Comparison of ENCODE assay signal across 9 mouse cellular contexts in genomic region chr2:118972048-118972447, GRCm38 (mm10). TPM values are rescaled to one million over a fixed set of nuclear protein-coding genes. Genes with fewer than 3 reads are reported as not detected.
DNase-seq lines count a peak whose midpoint lies in the region; ATAC-seq and TF ChIP-seq lines count a peak whose summit lies in the region.
"Had no signal": no experiment of that assay in that cellular context is flagged by ENCODE, and none has a peak within 500 bp of the region (broad histone marks: within the 10 kb centered on the region; RNA-seq: fewer than 3 reads in every experiment).

No protein-coding gene starts in this region.

- H3K9me3 ChIP-seq in hindbrain, postnatal 0 days (ENCODE audit: low read length): no peaks in the 10 kb centered on the region
- H3K9me3 ChIP-seq in hindbrain, embryonic 11.5 days (ENCODE audit: control insufficient read depth, low read length): no peaks in the 10 kb centered on the region
- no peaks in the 10 kb centered on the region for H3K9me3 ChIP-seq in midbrain, embryonic 15.5 days
- H3K9me3 ChIP-seq in midbrain, embryonic 13.5 days: no peaks in the 10 kb centered on the region
- H3K9me3 ChIP-seq: intestine, embryonic 15.5 days had no signal

- DNase-seq in cerebellum, adult 9-10 months: peak; percentile 5
- DNase-seq in hindbrain, postnatal 0 days (ENCODE audit: low spot score): no peak
- no peak for DNase-seq in hindbrain, embryonic 11.5 days (ENCODE audit: low spot score)
- DNase-seq in naive thymus-derived CD4-positive, alpha-beta T cell, adult 2 months (ENCODE audit: low read depth): peak; percentile 9
- DNase-seq in left cerebral cortex, postnatal 10 days (ENCODE audit: extremely low spot score in 1 of 2, low spot score in 2 of 2): no peak

- WGBS in hindbrain, postnatal 0 days: 85% methylated on average over 5 of the region's 5 CpGs
- WGBS in hindbrain, embryonic 11.5 days: 83% methylated on average over 5 of the region's 5 CpGs
- WGBS in midbrain, embryonic 15.5 days: 85% methylated on average over 5 of the region's 5 CpGs
- 83% methylated on average over 5 of the region's 5 CpGs for WGBS in midbrain, embryonic 13.5 days

- peaks cover 11% of the 10 kb centered on the region; the same call in 1 of the 2 replicates for H3K4me1 ChIP-seq in hindbrain, postnatal 0 days (ENCODE audit: insufficient read depth, low read length)
- H3K4me1 ChIP-seq in hindbrain, embryonic 11.5 days (replicated peaks; ENCODE audit: control insufficient read depth, insufficient read depth, low read length): no peaks in the 10 kb centered on the region
- peaks cover 15% of the 10 kb centered on the region for H3K4me1 ChIP-seq in midbrain, embryonic 15.5 days
- H3K4me1 ChIP-seq in midbrain, embryonic 13.5 days (replicated peaks): peaks cover 18% of the 10 kb centered on the region

- no peaks in the 10 kb centered on the region for H3K36me3 ChIP-seq in hindbrain, postnatal 0 days (ENCODE audit: insufficient read depth, low read length)
- no peaks in the 10 kb centered on the region for H3K36me3 ChIP-seq in hindbrain, embryonic 11.5 days (ENCODE audit: control insufficient read depth, insufficient read depth, low read length)
- H3K36me3 ChIP-seq in midbrain, embryonic 15.5 days (replicated peaks): no peaks in the 10 kb centered on the region
- H3K36me3 ChIP-seq in midbrain, embryonic 13.5 days: no peaks in the 10 kb centered on the region
- H3K36me3 ChIP-seq: intestine, embryonic 15.5 days had no signal

- no peak overlapping the region for H3K27ac ChIP-seq in hindbrain, postnatal 0 days
- H3K27ac ChIP-seq in hindbrain, embryonic 11.5 days (ENCODE audit: low read depth, low read length): no peak overlapping the region
- no peak overlapping the region for H3K27ac ChIP-seq in midbrain, embryonic 15.5 days
- no peak overlapping the region for H3K27ac ChIP-seq in midbrain, embryonic 13.5 days
- H3K27ac ChIP-seq: intestine, embryonic 15.5 days had no signal

- H3K9ac ChIP-seq in hindbrain, postnatal 0 days (replicated peaks; ENCODE audit: low read length): no peak overlapping the region
- no peak overlapping the region for H3K9ac ChIP-seq in hindbrain, embryonic 11.5 days (ENCODE audit: low read depth, low read length)
- H3K9ac ChIP-seq in midbrain, embryonic 15.5 days: no peak overlapping the region
- H3K9ac ChIP-seq in midbrain, embryonic 13.5 days (replicated peaks): no peak overlapping the region

- no peak for ATAC-seq in cerebellum, adult (ENCODE audit: insufficient number of reproducible peaks, low FRiP score, low TSS enrichment)
- ATAC-seq in hindbrain, postnatal 0 days: no peak
- ATAC-seq in hindbrain, embryonic 11.5 days (ENCODE audit: low FRiP score): no peak
- ATAC-seq in midbrain, embryonic 15.5 days (replicated peaks): no peak
- ATAC-seq in midbrain, embryonic 13.5 days: no peak

- H3K4me2 ChIP-seq in hindbrain, postnatal 0 days (ENCODE audit: low read depth, low read length): 0 out of 2 replicates have a peak overlapping the region, but pooled peaks have one; percentile 74
- H3K4me2 ChIP-seq in hindbrain, embryonic 11.5 days (replicated peaks; ENCODE audit: low read depth, low read length): no peak overlapping the region
- H3K4me2 ChIP-seq in midbrain, embryonic 15.5 days: peak overlapping the region; percentile 93
- no peak overlapping the region for H3K4me2 ChIP-seq in midbrain, embryonic 13.5 days (replicated peaks)

- TF ChIP-seq CTCF in hindbrain, postnatal 0 days (IDR thresholded peaks at IDR 0.05; ENCODE audit: low read depth): no peak

- intact Hi-C loops in left cerebral cortex, postnatal 10 days (cut with DNase I): loop anchor here (5.0 kb wide), 1 partner anchor 70 kb away; the partner anchor contains the start of gene Bahd1

- H3K4me3 ChIP-seq in hindbrain, postnatal 0 days (ENCODE audit: low read length): no peak overlapping the region
- H3K4me3 ChIP-seq in hindbrain, embryonic 11.5 days (ENCODE audit: low read depth, low read length): no peak overlapping the region
- H3K4me3 ChIP-seq in midbrain, embryonic 15.5 days: no peak overlapping the region
- no peak overlapping the region for H3K4me3 ChIP-seq in midbrain, embryonic 13.5 days (replicated peaks)

- H3K27me3 ChIP-seq in hindbrain, postnatal 0 days (ENCODE audit: insufficient read depth, low read length): peaks cover 16% of the 10 kb centered on the region; the same call in 1 of the 2 replicates
- H3K27me3 ChIP-seq in hindbrain, embryonic 11.5 days (ENCODE audit: control insufficient read depth, insufficient read depth, low read length): peaks cover 25% of the 10 kb centered on the region
- H3K27me3 ChIP-seq in midbrain, embryonic 15.5 days (replicated peaks): peaks cover 20% of the 10 kb centered on the region
- peaks cover 45% of the 10 kb centered on the region for H3K27me3 ChIP-seq in midbrain, embryonic 13.5 days

RNA-seq across cellular contexts. Expression of gene Chst14, which starts 45.8 kb away (rescaled TPM):
- total RNA-seq in hindbrain, postnatal 0 days (2014; rRNA removed): 6.2 and 8.5 TPM in 2 replicates
- 4.7 and 4.9 TPM in 2 replicates for polyA plus RNA-seq in hindbrain, postnatal 0 days (2015; fragmentation: Nextera tagmentation; extraction: Ambion mirVana)
- 19.1 and 22.2 TPM in 2 replicates for polyA plus RNA-seq in hindbrain, embryonic 11.5 days (2014; fragmentation: Nextera tagmentation; extraction: Ambion mirVana)
- 4.7 and 6.0 TPM in 2 replicates for polyA plus RNA-seq in midbrain, embryonic 15.5 days (2015; fragmentation: Nextera tagmentation; extraction: Ambion mirVana)
- polyA plus RNA-seq in midbrain, embryonic 13.5 days (2015; fragmentation: Nextera tagmentation; extraction: Ambion mirVana): 6.2 and 6.6 TPM in 2 replicates
- 1 to 10 TPM; 2.4 to 2.9 TPM for total RNA-seq in left cerebral cortex, postnatal 10 days (2021)

RNA-seq across cellular contexts. Expression of gene Ccdc32, which starts 57.1 kb away (rescaled TPM):
- 26.1 and 33.1 TPM in 2 replicates for total RNA-seq in hindbrain, postnatal 0 days (2014; rRNA removed)
- 47.7 and 47.9 TPM in 2 replicates for polyA plus RNA-seq in hindbrain, postnatal 0 days (2015; fragmentation: Nextera tagmentation; extraction: Ambion mirVana)
- 23.3 and 25.8 TPM in 2 replicates for polyA plus RNA-seq in hindbrain, embryonic 11.5 days (2014; fragmentation: Nextera tagmentation; extraction: Ambion mirVana)
- 37.1 and 38.5 TPM in 2 replicates for polyA plus RNA-seq in midbrain, embryonic 15.5 days (2015; fragmentation: Nextera tagmentation; extraction: Ambion mirVana)
- polyA plus RNA-seq in midbrain, embryonic 13.5 days (2015; fragmentation: Nextera tagmentation; extraction: Ambion mirVana): 30.7 and 31.9 TPM in 2 replicates
- 10 to 100 TPM; 61.6 to 61.8 TPM for total RNA-seq in left cerebral cortex, postnatal 10 days (2021)

Comparison
In these comparisons a context has a peak if more than half of its experiments do, and no peak if none do; other contexts are left out.
1. H3K4me2 ChIP-seq: peak in hindbrain, postnatal 0 days (single experiment) and midbrain, embryonic 15.5 days (single experiment); none in hindbrain, embryonic 11.5 days (single experiment) and midbrain, embryonic 13.5 days (single experiment).
2. DNase-seq: peak in cerebellum, adult 9-10 months (single experiment) and naive thymus-derived CD4-positive, alpha-beta T cell, adult 2 months (single experiment); none in hindbrain, postnatal 0 days (single experiment), hindbrain, embryonic 11.5 days (single experiment) and left cerebral cortex, postnatal 10 days (0 of 2).